Mouse (Mus musculus): ENCODE results near the gene Parvb. TPM values are rescaled to one million over a fixed set of nuclear protein-coding genes. Genes with fewer than 3 reads are reported as not detected.

The Parvb gene
- polyA plus RNA-seq, 1 experiment = 5.4 TPM

- no peaks in the 10 kb centered on the region for H3K27me3 ChIP-seq (ENCODE audit: control insufficient read depth, insufficient read depth, low read length)
These were observed 24.5 kb downstream of the Parvb start for GRCm38 (mm10) chr15:84256254-84256850.

GRCm38 (mm10) chr15:84256864-84257263 lies 25.0 kb downstream of the Parvb start:
- TF ChIP-seq POLR2A (IDR thresholded peaks at IDR 0.05; ENCODE audit: control insufficient read depth, low read depth, low read length) (no peak), CTCF (IDR thresholded peaks at IDR 0.05; ENCODE audit: control insufficient read depth, insufficient read depth, insufficient replicate concordance, low read depth, low read length) (no peak)
- no peak overlapping the region for H3K27ac ChIP-seq (ENCODE audit: control insufficient read depth, insufficient read depth, low read depth, low read length)
- no peak overlapping the region for H3K4me3 ChIP-seq (ENCODE audit: control insufficient read depth, low read depth, low read length)
- H3K27me3 ChIP-seq (ENCODE audit: control insufficient read depth, insufficient read depth, low read length) = no peaks in the 10 kb centered on the region
- no peaks in the 10 kb centered on the region; the same call in 1 of the 2 replicates for H3K4me1 ChIP-seq (ENCODE audit: control insufficient read depth, insufficient read depth, low read length)
- H3K36me3 ChIP-seq (ENCODE audit: control insufficient read depth, insufficient read depth, low read length) = no peaks in the 10 kb centered on the region

More at GRCm38 (mm10) chr15:84256254-84256850, 24.5 kb downstream of the Parvb start:
- H3K36me3 ChIP-seq (ENCODE audit: control insufficient read depth, insufficient read depth, low read length) = no peaks in the 10 kb centered on the region
- H3K4me3 ChIP-seq (ENCODE audit: control insufficient read depth, low read depth, low read length) = no peak overlapping the region
- TF ChIP-seq CTCF (IDR thresholded peaks at IDR 0.05; ENCODE audit: control insufficient read depth, insufficient read depth, insufficient replicate concordance, low read depth, low read length) = no peak
- no peak for TF ChIP-seq POLR2A (IDR thresholded peaks at IDR 0.05; ENCODE audit: control insufficient read depth, low read depth, low read length)
- H3K4me1 ChIP-seq (ENCODE audit: control insufficient read depth, insufficient read depth, low read length) = no peaks in the 10 kb centered on the region; the same call in 1 of the 2 replicates
- no peak overlapping the region for H3K27ac ChIP-seq (ENCODE audit: control insufficient read depth, insufficient read depth, low read depth, low read length)

GRCm38 (mm10) chr15:84258602-84259355 lies 26.9 kb downstream of the Parvb start:
- Histone ChIP-seq H3K27ac (ENCODE audit: control insufficient read depth, insufficient read depth, low read depth, low read length) (no peak overlapping the region), H3K36me3 (ENCODE audit: control insufficient read depth, insufficient read depth, low read length) (no peaks in the 10 kb centered on the region), H3K27me3 (ENCODE audit: control insufficient read depth, insufficient read depth, low read length) (no peaks in the 10 kb centered on the region), H3K4me3 (ENCODE audit: control insufficient read depth, low read depth, low read length) (no peak overlapping the region), H3K4me1 (ENCODE audit: control insufficient read depth, insufficient read depth, low read length) (no peaks in the 10 kb centered on the region; the same call in 1 of the 2 replicates)
- TF ChIP-seq CTCF (IDR thresholded peaks at IDR 0.05; ENCODE audit: control insufficient read depth, insufficient read depth, insufficient replicate concordance, low read depth, low read length) (no peak), POLR2A (IDR thresholded peaks at IDR 0.05; ENCODE audit: control insufficient read depth, low read depth, low read length) (no peak)

GRCm38 (mm10) chr15:84260123-84260822 lies 28.4 kb downstream of the Parvb start:
- TF ChIP-seq CTCF (IDR thresholded peaks at IDR 0.05; ENCODE audit: control insufficient read depth, insufficient read depth, insufficient replicate concordance, low read depth, low read length) (peak; percentile 94), POLR2A (IDR thresholded peaks at IDR 0.05; ENCODE audit: control insufficient read depth, low read depth, low read length) (no peak)
- Histone ChIP-seq H3K4me1 (ENCODE audit: control insufficient read depth, insufficient read depth, low read length) (no peaks in the 10 kb centered on the region; the same call in 1 of the 2 replicates), H3K4me3 (ENCODE audit: control insufficient read depth, low read depth, low read length) (no peak overlapping the region), H3K36me3 (ENCODE audit: control insufficient read depth, insufficient read depth, low read length) (no peaks in the 10 kb centered on the region), H3K27ac (ENCODE audit: control insufficient read depth, insufficient read depth, low read depth, low read length) (no peak overlapping the region), H3K27me3 (ENCODE audit: control insufficient read depth, insufficient read depth, low read length) (no peaks in the 10 kb centered on the region)

GRCm38 (mm10) chr15:84262630-84263029 lies 30.8 kb downstream of the Parvb start:
- no peaks in the 10 kb centered on the region for H3K27me3 ChIP-seq (ENCODE audit: control insufficient read depth, insufficient read depth, low read length)
- H3K4me1 ChIP-seq (ENCODE audit: control insufficient read depth, insufficient read depth, low read length) = no peaks in the 10 kb centered on the region; the same call in 1 of the 2 replicates

GRCm38 (mm10) chr15:84263573-84263972 lies 31.7 kb downstream of the Parvb start:
- Histone ChIP-seq H3K4me1 (ENCODE audit: control insufficient read depth, insufficient read depth, low read length) (no peaks in the 10 kb centered on the region; the same call in 1 of the 2 replicates), H3K36me3 (ENCODE audit: control insufficient read depth, insufficient read depth, low read length) (no peaks in the 10 kb centered on the region), H3K4me3 (ENCODE audit: control insufficient read depth, low read depth, low read length) (no peak overlapping the region), H3K27me3 (ENCODE audit: control insufficient read depth, insufficient read depth, low read length) (no peaks in the 10 kb centered on the region), H3K27ac (ENCODE audit: control insufficient read depth, insufficient read depth, low read depth, low read length) (no peak overlapping the region)
- TF ChIP-seq CTCF (IDR thresholded peaks at IDR 0.05; ENCODE audit: control insufficient read depth, insufficient read depth, insufficient replicate concordance, low read depth, low read length) (no peak), POLR2A (IDR thresholded peaks at IDR 0.05; ENCODE audit: control insufficient read depth, low read depth, low read length) (no peak)

More at GRCm38 (mm10) chr15:84262630-84263029, 30.8 kb downstream of the Parvb start:
- no peak for TF ChIP-seq POLR2A (IDR thresholded peaks at IDR 0.05; ENCODE audit: control insufficient read depth, low read depth, low read length)
- no peak for TF ChIP-seq CTCF (IDR thresholded peaks at IDR 0.05; ENCODE audit: control insufficient read depth, insufficient read depth, insufficient replicate concordance, low read depth, low read length)
- Histone ChIP-seq H3K36me3 (ENCODE audit: control insufficient read depth, insufficient read depth, low read length) (no peaks in the 10 kb centered on the region), H3K4me3 (ENCODE audit: control insufficient read depth, low read depth, low read length) (no peak overlapping the region), H3K27ac (ENCODE audit: control insufficient read depth, insufficient read depth, low read depth, low read length) (no peak overlapping the region)

GRCm38 (mm10) chr15:84265141-84265540 lies 33.3 kb downstream of the Parvb start:
- H3K27me3 ChIP-seq (ENCODE audit: control insufficient read depth, insufficient read depth, low read length) = no peaks in the 10 kb centered on the region
- no peak overlapping the region for H3K4me3 ChIP-seq (ENCODE audit: control insufficient read depth, low read depth, low read length)
- H3K27ac ChIP-seq (ENCODE audit: control insufficient read depth, insufficient read depth, low read depth, low read length) = no peak overlapping the region
- TF ChIP-seq CTCF (IDR thresholded peaks at IDR 0.05; ENCODE audit: control insufficient read depth, insufficient read depth, insufficient replicate concordance, low read depth, low read length) = no peak
- TF ChIP-seq POLR2A (IDR thresholded peaks at IDR 0.05; ENCODE audit: control insufficient read depth, low read depth, low read length) = no peak
- H3K36me3 ChIP-seq (ENCODE audit: control insufficient read depth, insufficient read depth, low read length) = no peaks in the 10 kb centered on the region
- H3K4me1 ChIP-seq (ENCODE audit: control insufficient read depth, insufficient read depth, low read length) = no peaks in the 10 kb centered on the region

Data from testis, adult 2 months (tissue).